Mouse (Mus musculus) thymus, postnatal 0 days (tissue): ENCODE data around the gene Rapgef6. TPM values are rescaled to one million over a fixed set of nuclear protein-coding genes. Genes with fewer than 3 reads are reported as not detected.

Experiments
- DNase-seq: peaks from one replicate; pipeline ENCODE4 v3.0.0-alpha.2; 2015; ENCODE audit warnings: low spot score
- microRNA-seq: library from miRNA; unstranded; fragments of <30 nt; microRNA quantifications from one replicate; pipeline ENCODE4, GENCODE M21; 2016; ENCODE audit warnings: borderline number of aligned reads
- polyA plus RNA-seq: library from polyadenylated mRNA; unstranded; fragments of >200 nt; fragmentation: Nextera tagmentation; extraction: Ambion mirVana; gene quantifications from 2 replicates; pipeline ENCODE4 v1.2.1, GENCODE M21; 2015

Rapgef6 gene
- polyA plus RNA-seq, 1 experiment from 2014 or later: 53.4 TPM

DNA sequence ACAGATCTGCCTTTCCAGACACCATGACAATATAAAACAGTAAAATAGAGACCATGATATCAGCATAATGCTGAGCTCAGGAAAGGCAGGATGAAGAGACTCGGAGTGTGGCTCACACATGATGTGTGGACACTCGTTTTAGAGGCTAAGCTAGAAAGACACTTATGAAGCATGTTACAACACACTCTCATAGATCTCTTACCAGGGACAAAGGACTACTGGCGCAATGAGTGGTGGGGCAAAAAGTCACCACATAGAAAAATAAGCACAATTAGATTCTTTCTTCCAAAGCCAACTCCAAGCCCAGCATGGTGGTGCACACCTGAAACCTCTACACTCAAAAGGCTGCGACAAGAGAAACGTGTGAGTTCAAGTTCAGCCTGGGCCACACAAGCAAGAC, 208.3 kb downstream of the Rapgef6 start:
- no peak for DNase-seq

DNA sequence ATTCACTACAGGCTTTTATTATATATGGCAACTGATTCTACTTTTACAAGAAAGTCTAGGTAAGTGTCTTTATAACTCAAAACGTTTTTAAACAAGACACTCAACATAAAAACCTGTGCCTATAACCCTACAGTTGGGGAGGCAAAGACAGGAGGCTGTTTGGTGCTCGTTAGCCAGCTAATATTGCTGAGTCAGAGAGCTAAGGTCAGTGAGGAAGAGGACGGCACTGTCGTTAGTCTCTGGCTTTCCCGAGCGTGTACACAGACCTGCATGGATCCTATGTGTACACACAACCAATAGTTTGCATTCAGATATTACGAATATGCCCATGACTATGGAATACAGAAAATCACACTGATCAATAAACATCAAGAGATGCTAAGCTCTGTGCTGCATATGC, 208.7 kb downstream of the Rapgef6 start:
- no peak for DNase-seq

DNA sequence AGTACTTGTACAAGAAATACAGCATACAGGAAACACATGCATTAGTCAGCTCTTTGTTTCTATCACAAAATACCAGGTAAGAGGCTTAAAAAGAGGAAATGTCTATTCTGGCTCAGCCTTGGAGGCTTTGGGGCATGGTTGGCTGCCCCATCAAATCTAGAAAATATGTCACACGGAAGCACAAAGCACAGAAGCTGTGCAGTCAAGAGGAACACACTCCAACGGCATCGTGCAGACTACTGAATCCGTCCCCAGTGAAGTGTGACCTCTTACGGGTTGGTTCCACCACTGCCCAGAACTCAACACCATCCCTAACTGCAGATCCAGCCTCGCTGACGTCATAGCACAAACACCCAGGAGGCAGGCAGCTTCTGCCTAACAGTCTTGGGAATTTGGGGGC, 210.9 kb downstream of the Rapgef6 start:
- no peak for DNase-seq

- DNase-seq: no peak
Measured at GRCm38 (mm10) chr11:54735114-54735513, 212.5 kb downstream of the Rapgef6 start.

DNA sequence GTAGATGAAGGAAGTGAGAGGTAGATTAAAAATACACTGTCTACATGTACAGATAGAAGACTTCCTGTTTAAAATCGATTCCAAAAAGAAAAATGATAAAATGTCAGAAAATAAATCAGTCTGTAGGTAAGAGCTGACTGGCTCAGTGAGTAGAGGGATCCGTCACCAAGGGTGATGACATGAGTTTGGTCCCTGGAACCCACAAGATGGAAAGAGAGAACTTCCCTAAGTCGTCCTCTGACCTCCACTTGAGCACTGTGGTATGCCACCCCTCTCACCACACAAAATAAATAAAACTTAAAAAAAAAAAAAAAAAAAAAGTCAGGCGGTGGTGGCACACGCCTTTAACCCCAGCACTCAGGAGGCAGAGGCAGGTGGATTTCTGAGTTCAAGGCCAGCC, 214.3 kb downstream of the Rapgef6 start:
- no peak for DNase-seq

- DNase-seq: no peak
Measured at GRCm38 (mm10) chr11:54739012-54739750, 216.5 kb downstream of the Rapgef6 start.

- DNase-seq: no peak
Measured at GRCm38 (mm10) chr11:54741330-54741729, 218.7 kb downstream of the Rapgef6 start.

GRCm38 (mm10) chr11:54744231-54744630, 221.6 kb downstream of the Rapgef6 start:
- DNase-seq: no peak

Small RNA genes within 50 kb of the gene (microRNA-seq; reads per million reads assigned to microRNA genes)
- not detected for gene Gm26116

Other genes with a start within 250 kb of the Rapgef6 start
- gene Acsl6, start 219.0 kb upstream of the Rapgef6 start, polyA plus RNA-seq: 0.50 and 0.75 TPM in 2 replicates
- not detected in 2 replicates for gene Meikin, start 152.2 kb upstream of the Rapgef6 start, polyA plus RNA-seq
- 7.3 and 7.7 TPM in 2 replicates for gene Fnip1, start 84.6 kb upstream of the Rapgef6 start, polyA plus RNA-seq